Mouse (Mus musculus): ENCODE data around the gene Srgap3.

- no peak for TF ChIP-seq EP300 (IDR thresholded peaks at IDR 0.05)
- TF ChIP-seq CTCF (IDR thresholded peaks at IDR 0.05) = no peak
These were observed 188.5 kb downstream of the Srgap3 start for GRCm38 (mm10) chr6:112758541-112758940.

Measured in lung, postnatal 0 days (tissue).